Mouse (Mus musculus) cerebellum, postnatal 10 days (tissue): ENCODE results near the gene Lyrm9.
"Not testable (repeated sequence)": the region's sequence is repeated elsewhere in the genome, so short reads cannot be mapped to it uniquely, and the experiment has no call there.

Source experiments
- DNase-seq, 2 experiments: peaks; one replicate each; pipeline ENCODE4 v3.0.0; 2021; ENCODE audit warnings: mixed read lengths in 2 of 2

The Lyrm9 gene

GRCm38 (mm10) chr11:78852529-78852928, 26.1 kb downstream of the Lyrm9 start:
- DNase-seq = no peak

GRCm38 (mm10) chr11:78856310-78856709, 29.9 kb downstream of the Lyrm9 start:
- peak; percentile 95 to 96 for DNase-seq

GRCm38 (mm10) chr11:78857611-78858010, 31.2 kb downstream of the Lyrm9 start:
- no peak for DNase-seq

GRCm38 (mm10) chr11:78863898-78864297, 37.5 kb downstream of the Lyrm9 start:
- DNase-seq = no peak

- DNase-seq = no peak
These were observed 38.3 kb downstream of the Lyrm9 start for GRCm38 (mm10) chr11:78864567-78865278.

- no peak for DNase-seq
These were observed 38.9 kb downstream of the Lyrm9 start for GRCm38 (mm10) chr11:78865314-78865713.

- DNase-seq = peak in 1 of 2 experiments; percentile 30
These were observed 40.1 kb downstream of the Lyrm9 start for GRCm38 (mm10) chr11:78866486-78866885.

- no peak for DNase-seq
These were observed 41.3 kb downstream of the Lyrm9 start for GRCm38 (mm10) chr11:78867696-78868095.

- not testable (repeated sequence) for DNase-seq
These were observed 42.8 kb downstream of the Lyrm9 start for GRCm38 (mm10) chr11:78869205-78869604.

- DNase-seq = no peak
These were observed 44.5 kb downstream of the Lyrm9 start for GRCm38 (mm10) chr11:78870891-78871290.

GRCm38 (mm10) chr11:78872782-78873181, 46.4 kb downstream of the Lyrm9 start:
- DNase-seq = no peak

- no peak for DNase-seq
These were observed 53.3 kb downstream of the Lyrm9 start for GRCm38 (mm10) chr11:78879727-78880126.

- DNase-seq = peak; percentile 9 to 11
These were observed 60.3 kb downstream of the Lyrm9 start for GRCm38 (mm10) chr11:78886693-78887092.

- DNase-seq = peak; percentile 88 to 91
These were observed 61.0 kb downstream of the Lyrm9 start for GRCm38 (mm10) chr11:78887102-78887971.

GRCm38 (mm10) chr11:78889156-78889555, 62.8 kb downstream of the Lyrm9 start:
- DNase-seq = peak; percentile 11 to 12
